In genomic region chr3:104189823-104190222, GRCm38 (mm10) we compare ENCODE assay signal across 19 mouse cellular contexts. TPM values are rescaled to one million over a fixed set of nuclear protein-coding genes. Genes with fewer than 3 reads are reported as not detected.
DNase-seq lines count a peak whose midpoint lies in the region; ATAC-seq and TF ChIP-seq lines count a peak whose summit lies in the region.
"Had no signal": no experiment of that assay in that cellular context is flagged by ENCODE, and none has a peak within 500 bp of the region (broad histone marks: within the 10 kb centered on the region; RNA-seq: fewer than 3 reads in every experiment).

No protein-coding gene starts in this region.

- no peak for TF ChIP-seq POLR2A in kidney, adult 2 months (IDR thresholded peaks at IDR 0.05; ENCODE audit: low read depth, low read length)

- H3K9ac ChIP-seq in liver, embryonic 14.5 days (replicated peaks) = no peak overlapping the region
- H3K9ac ChIP-seq in liver, embryonic 11.5 days (ENCODE audit: low read depth, low read length) = no peak overlapping the region
- no peak overlapping the region for H3K9ac ChIP-seq in liver, postnatal 0 days (replicated peaks)
- H3K9ac ChIP-seq: embryonic facial prominence, embryonic 13.5 days; forebrain, embryonic 12.5 days; heart, embryonic 15.5 days had no signal

- no peak for TF ChIP-seq CTCF in kidney, adult 2 months (conservative IDR thresholded peaks at IDR 0.05; ENCODE audit: insufficient read depth, insufficient read length, low read depth, low read length)
- TF ChIP-seq CTCF in liver, embryonic 14.5 days (IDR thresholded peaks at IDR 0.05; ENCODE audit: low read depth) = no peak
- TF ChIP-seq CTCF in liver, postnatal 0 days (IDR thresholded peaks at IDR 0.05; ENCODE audit: low read depth) = no peak

- peak overlapping the region; percentile 31 for H3K4me2 ChIP-seq in liver, embryonic 14.5 days (ENCODE audit: low read depth)
- no peak overlapping the region for H3K4me2 ChIP-seq in liver, embryonic 11.5 days
- peak overlapping the region; percentile 41 for H3K4me2 ChIP-seq in liver, postnatal 0 days (ENCODE audit: low read depth, low read length)
- H3K4me2 ChIP-seq: embryonic facial prominence, embryonic 13.5 days; forebrain, embryonic 12.5 days; heart, embryonic 11.5 days; heart, embryonic 15.5 days had no signal

- no peaks in the 10 kb centered on the region for H3K9me3 ChIP-seq in liver, embryonic 14.5 days (ENCODE audit: control insufficient read depth, low read length)
- H3K9me3 ChIP-seq in liver, embryonic 11.5 days (ENCODE audit: control insufficient read depth, low read length) = no peaks in the 10 kb centered on the region
- no peaks in the 10 kb centered on the region for H3K9me3 ChIP-seq in liver, postnatal 0 days (ENCODE audit: low read length)
- H3K9me3 ChIP-seq: embryonic facial prominence, embryonic 13.5 days; forebrain, embryonic 12.5 days; heart, embryonic 15.5 days had no signal

- no peak for TF ChIP-seq EP300 in liver, embryonic 14.5 days (IDR thresholded peaks at IDR 0.05; ENCODE audit: low read depth)
- peak; percentile 13; the same call in 1 of the 2 replicates for TF ChIP-seq EP300 in liver, postnatal 0 days (IDR thresholded peaks at IDR 0.05; ENCODE audit: low read depth)

- peak; percentile 15 for DNase-seq in kidney, adult 2 months
- DNase-seq in kidney, postnatal 4 days = no peak
- peak in 1 of 3 experiments; percentile 2 for DNase-seq in liver, embryonic 14.5 days (ENCODE audit: low read depth in 3 of 3, low spot score in 3 of 3)
- DNase-seq in liver, embryonic 11.5 days (ENCODE audit: low spot score) = no peak
- no peak for DNase-seq in liver, postnatal 0 days
- DNase-seq in c-Kit-positive CD71-positive TER-119-positive erythroid progenitor cells, embryonic 14.5 days (ENCODE audit: low spot score) = no peak
- DNase-seq in adrenal gland, adult 8-10 months = no peak
- DNase-seq: adrenal gland, postnatal 14 days; cerebellum, adult 18-20 months; cerebellum, adult 9-11 months; cerebellum, postnatal 36 days; gastrocnemius, postnatal 10 days; heart, adult 2 months; heart, postnatal 14 days had no signal

- H3K36me3 ChIP-seq in kidney, adult 2 months (ENCODE audit: control insufficient read depth, insufficient read depth, low read length) = no peaks in the 10 kb centered on the region
- no peaks in the 10 kb centered on the region for H3K36me3 ChIP-seq in liver, embryonic 14.5 days (replicated peaks; ENCODE audit: control insufficient read depth, insufficient read depth, low read depth)
- H3K36me3 ChIP-seq in liver, embryonic 11.5 days (ENCODE audit: control insufficient read depth, insufficient read depth, low read length) = no peaks in the 10 kb centered on the region
- no peaks in the 10 kb centered on the region for H3K36me3 ChIP-seq in liver, postnatal 0 days (replicated peaks; ENCODE audit: insufficient read depth, low read length)
- H3K36me3 ChIP-seq: embryonic facial prominence, embryonic 13.5 days; forebrain, embryonic 12.5 days; heart, embryonic 15.5 days had no signal

- H3K4me1 ChIP-seq in kidney, adult 2 months (ENCODE audit: control insufficient read depth, insufficient read depth, low read length) = peaks cover 3% of the 10 kb centered on the region; the same call in 1 of the 2 replicates
- H3K4me1 ChIP-seq in liver, embryonic 14.5 days (replicated peaks; ENCODE audit: control insufficient read depth in 2 of 2, insufficient read depth in 2 of 2, low read length in 1 of 2) = no peaks in the 10 kb centered on the region
- no peaks in the 10 kb centered on the region for H3K4me1 ChIP-seq in liver, embryonic 11.5 days (replicated peaks; ENCODE audit: control insufficient read depth, insufficient read depth, low read length)
- H3K4me1 ChIP-seq in liver, postnatal 0 days (ENCODE audit: insufficient read depth) = peaks cover 7% of the 10 kb centered on the region; the same call in 1 of the 2 replicates
- H3K4me1 ChIP-seq: embryonic facial prominence, embryonic 13.5 days; forebrain, embryonic 12.5 days had no signal

- 54% methylated on average over 2 of the region's 2 CpGs for WGBS in kidney, adult 2 months
- WGBS in liver, embryonic 14.5 days (ENCODE audit: insufficient replicate concordance) = 39% methylated on average over 2 of the region's 2 CpGs
- 59% methylated on average over 2 of the region's 2 CpGs for WGBS in liver, embryonic 11.5 days
- WGBS in liver, postnatal 0 days (ENCODE audit: insufficient replicate concordance) = 49% methylated on average over 2 of the region's 2 CpGs

- ATAC-seq in liver, embryonic 14.5 days (ENCODE audit: insufficient read depth) = 0 out of 2 replicates have a peak, but pooled peaks have one; percentile 33
- ATAC-seq in liver, embryonic 11.5 days (replicated peaks; ENCODE audit: low FRiP score) = no peak
- ATAC-seq in liver, postnatal 0 days = peak; percentile 93
- ATAC-seq: forebrain, embryonic 16.5 days had no signal

- no peak overlapping the region for H3K4me3 ChIP-seq in kidney, adult 2 months (ENCODE audit: insufficient read depth, low read depth, low read length)
- H3K4me3 ChIP-seq in liver, embryonic 14.5 days (ENCODE audit: insufficient read depth in 1 of 2, low read depth in 2 of 2, low read length in 2 of 2) = no peak overlapping the region
- no peak overlapping the region for H3K4me3 ChIP-seq in liver, embryonic 11.5 days (ENCODE audit: low read depth, low read length)
- no peak overlapping the region for H3K4me3 ChIP-seq in liver, postnatal 0 days (ENCODE audit: low read depth, low read length)
- H3K4me3 ChIP-seq: embryonic facial prominence, embryonic 13.5 days; forebrain, embryonic 12.5 days; heart, adult 2 months; heart, embryonic 15.5 days had no signal

- H3K27ac ChIP-seq in kidney, adult 2 months (ENCODE audit: insufficient read depth, low read depth, low read length) = no peak overlapping the region
- no peak overlapping the region for H3K27ac ChIP-seq in liver, embryonic 14.5 days
- no peak overlapping the region; the same call in 1 of the 2 replicates for H3K27ac ChIP-seq in liver, embryonic 11.5 days (ENCODE audit: low read depth, low read length)
- H3K27ac ChIP-seq in liver, postnatal 0 days (ENCODE audit: low read depth) = peak overlapping the region; percentile 92
- H3K27ac ChIP-seq: embryonic facial prominence, embryonic 13.5 days; forebrain, embryonic 12.5 days; heart, adult 2 months; heart, embryonic 15.5 days had no signal

- no peaks in the 10 kb centered on the region for H3K27me3 ChIP-seq in kidney, adult 2 months (replicated peaks; ENCODE audit: control insufficient read depth, insufficient read depth, low read length)
- H3K27me3 ChIP-seq in liver, embryonic 14.5 days (ENCODE audit: control insufficient read depth, insufficient read depth, low read length) = no peaks in the 10 kb centered on the region
- H3K27me3 ChIP-seq in liver, embryonic 11.5 days (replicated peaks; ENCODE audit: control insufficient read depth, insufficient read depth, low read length) = no peaks in the 10 kb centered on the region
- no peaks in the 10 kb centered on the region for H3K27me3 ChIP-seq in liver, postnatal 0 days (ENCODE audit: insufficient read depth, low read length)
- H3K27me3 ChIP-seq: embryonic facial prominence, embryonic 13.5 days; forebrain, embryonic 12.5 days; heart, embryonic 15.5 days had no signal

RNA-seq across cellular contexts. Expression of gene Magi3, which starts 30.4 kb away (rescaled TPM):
- 4.4 and 4.9 TPM in 2 replicates for polyA plus RNA-seq in kidney, adult 2 months (2012; rRNA removed)
- 1.5 and 2.1 TPM in 2 replicates for polyA plus RNA-seq in liver, embryonic 14.5 days (2012; rRNA removed)
- polyA plus RNA-seq in liver, embryonic 14.5 days (2014; fragmentation: Nextera tagmentation; extraction: Ambion mirVana) = 1.3 and 1.4 TPM in 2 replicates
- 3.2 and 4.1 TPM in 2 replicates for polyA plus RNA-seq in liver, embryonic 11.5 days (2014; fragmentation: Nextera tagmentation; extraction: Ambion mirVana)
- polyA plus RNA-seq in liver, postnatal 0 days (2015; fragmentation: Nextera tagmentation; extraction: Ambion mirVana) = 2.0 TPM in 2 replicates
- 10 to 100 TPM; 19.4 to 31.5 (median 25.8) TPM for total RNA-seq in adrenal gland, adult 8-10 months (2022)
